Mouse (Mus musculus) urinary bladder, postnatal 14 days (tissue): ENCODE data around the gene Pramel4.
"Not testable (repeated sequence)": the region's sequence is repeated elsewhere in the genome, so short reads cannot be mapped to it uniquely, and the experiment has no call there.

ENCODE experiments used
- DNase-seq: peaks from one replicate; pipeline ENCODE4 v3.0.0; 2021; ENCODE audit warnings: low spot score

Pramel4 gene

DNA sequence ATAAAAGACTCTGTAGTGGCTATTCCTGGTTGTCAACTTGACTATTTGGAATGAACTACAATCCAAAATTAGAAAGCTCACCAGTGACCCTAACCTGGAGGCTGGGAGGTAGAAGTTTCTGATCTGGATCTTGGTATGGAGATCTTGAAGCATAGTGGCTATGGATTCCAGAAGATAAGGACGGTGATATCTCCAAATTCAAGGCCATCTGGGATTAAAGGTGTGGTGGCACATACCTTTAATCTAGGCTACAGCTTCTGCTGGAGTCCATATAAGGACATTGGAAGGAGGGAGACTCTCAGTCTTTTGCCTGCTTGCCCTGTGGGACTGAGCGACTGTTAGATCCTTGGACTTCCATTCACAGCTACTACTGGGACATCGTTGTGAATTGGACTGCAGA, at the start of gene Pramel4:
Gene Pramel4 (plus strand): TSS at position 301 of the 400 bp plus-strand sequence.
- not testable (repeated sequence) for DNase-seq

DNA sequence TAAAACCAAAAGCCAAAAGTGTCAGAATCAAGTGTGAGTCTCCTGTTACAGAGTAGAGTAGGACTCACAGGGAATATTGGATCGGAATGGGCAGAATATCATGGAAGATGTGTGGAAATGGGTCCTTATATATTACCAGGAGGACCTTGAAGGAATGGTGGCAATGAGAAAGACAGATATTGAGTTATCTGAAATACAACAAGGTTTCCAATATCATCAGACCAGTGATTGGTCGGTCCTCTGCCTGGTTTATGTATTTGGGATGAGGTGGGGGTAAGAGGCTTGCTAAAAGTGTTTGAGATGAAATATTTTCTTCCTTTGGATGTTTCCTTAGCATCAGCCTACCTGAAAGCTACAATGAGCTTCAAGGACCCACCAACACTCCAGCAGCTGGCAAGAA, 47.2 kb downstream of the Pramel4 start, which contains the start of gene Gm13102:
Gene Gm13102 (plus strand): TSS at position 301 of the 400 bp plus-strand sequence.
- not testable (repeated sequence) for DNase-seq
